Mouse (Mus musculus): ENCODE measurements at regions not wholly inside any gene's neighbourhood (a gene's known extent, or its start where the extent isn't known, plus 50 kb on each side); places are given as distances from the start of the nearest gene placed in this dataset.
"Not testable (repeated sequence)": the region's sequence is repeated elsewhere in the genome, so short reads cannot be mapped to it uniquely, and the experiment has no call there.

GRCm38 (mm10) chr1:14109190-14109482 lies 1984.0 kb downstream of the 4930444P10Rik start:
- DNase-seq (ENCODE audit: low spot score): no peak

- no peak for DNase-seq (ENCODE audit: low spot score)
These were observed 1984.5 kb downstream of the 4930444P10Rik start for GRCm38 (mm10) chr1:14108450-14109189.

- not testable (repeated sequence) for DNase-seq (ENCODE audit: low spot score)
These were observed 1987.6 kb downstream of the 4930444P10Rik start for GRCm38 (mm10) chr1:14105521-14105920.

- DNase-seq (ENCODE audit: low spot score): no peak
These were observed 1988.6 kb downstream of the 4930444P10Rik start for GRCm38 (mm10) chr1:14104529-14104928.

GRCm38 (mm10) chr1:14099031-14099430 lies 1994.1 kb downstream of the 4930444P10Rik start:
- peak; percentile 10 for DNase-seq (ENCODE audit: low spot score)

GRCm38 (mm10) chr1:14097567-14098228 lies 1995.4 kb downstream of the 4930444P10Rik start:
- peak; percentile 32 for DNase-seq (ENCODE audit: low spot score)

GRCm38 (mm10) chr1:14064856-14065255 lies 2028.3 kb downstream of the 4930444P10Rik start:
- no peak for DNase-seq (ENCODE audit: low spot score)

GRCm38 (mm10) chr1:14036163-14036562 lies 2057.0 kb downstream of the 4930444P10Rik start:
- DNase-seq (ENCODE audit: low spot score): no peak

GRCm38 (mm10) chr1:14011484-14011883 lies 2081.6 kb downstream of the 4930444P10Rik start:
- no peak for DNase-seq (ENCODE audit: low spot score)

GRCm38 (mm10) chr1:14010789-14011188 lies 2082.3 kb downstream of the 4930444P10Rik start:
- DNase-seq (ENCODE audit: low spot score): no peak

GRCm38 (mm10) chr1:14002550-14002949 lies 2090.6 kb downstream of the 4930444P10Rik start:
- no peak for DNase-seq (ENCODE audit: low spot score)

- no peak for DNase-seq (ENCODE audit: low spot score)
These were observed 2091.7 kb downstream of the 4930444P10Rik start for GRCm38 (mm10) chr1:14001431-14001830.

- no peak for DNase-seq (ENCODE audit: low spot score)
These were observed 2092.3 kb downstream of the 4930444P10Rik start for GRCm38 (mm10) chr1:14000605-14001395.

- DNase-seq (ENCODE audit: low spot score): no peak
These were observed 2094.9 kb downstream of the 4930444P10Rik start for GRCm38 (mm10) chr1:13998178-13998708.

GRCm38 (mm10) chr1:13993825-13994509 lies 2099.2 kb downstream of the 4930444P10Rik start:
- DNase-seq (ENCODE audit: low spot score): no peak

- DNase-seq (ENCODE audit: low spot score): no peak
These were observed 2100.1 kb downstream of the 4930444P10Rik start for GRCm38 (mm10) chr1:13992978-13993377.

GRCm38 (mm10) chr1:13989360-13989759 lies 2103.8 kb downstream of the 4930444P10Rik start:
- no peak for DNase-seq (ENCODE audit: low spot score)

GRCm38 (mm10) chr1:13984833-13985232 lies 2108.3 kb downstream of the 4930444P10Rik start:
- DNase-seq (ENCODE audit: low spot score): no peak

- DNase-seq (ENCODE audit: low spot score): no peak
These were observed 2112.9 kb downstream of the 4930444P10Rik start for GRCm38 (mm10) chr1:13980273-13980672.

GRCm38 (mm10) chr1:13978640-13979039 lies 2114.5 kb downstream of the 4930444P10Rik start:
- no peak for DNase-seq (ENCODE audit: low spot score)

GRCm38 (mm10) chr1:13977207-13977606 lies 2115.9 kb downstream of the 4930444P10Rik start:
- DNase-seq (ENCODE audit: low spot score): no peak

GRCm38 (mm10) chr1:13949241-13949640 lies 2143.9 kb downstream of the 4930444P10Rik start:
- no peak for DNase-seq (ENCODE audit: low spot score)

Data from embryo, embryonic 10 days (tissue).